Mouse (Mus musculus): ENCODE data around the gene Eef1akmt1.

DNA sequence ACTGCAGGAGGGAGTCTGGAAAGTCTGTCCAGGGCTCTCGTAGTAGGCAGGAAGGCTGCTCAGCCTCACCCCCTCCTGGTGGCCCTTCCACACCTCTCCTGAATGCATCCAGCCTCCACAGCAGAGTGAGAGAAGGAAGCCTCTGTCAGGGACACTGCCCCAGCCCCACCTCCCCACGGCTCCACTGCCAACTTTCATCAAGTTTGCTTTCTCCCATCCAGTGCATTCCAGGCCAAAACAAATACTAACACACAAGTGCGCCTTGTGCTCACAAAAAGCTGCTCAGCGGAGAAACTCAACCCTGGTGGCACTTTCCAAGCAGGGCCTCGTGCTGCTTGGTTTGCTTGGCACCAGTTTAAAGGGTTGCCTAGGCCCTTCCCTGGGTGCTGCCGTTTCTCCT lies 61.9 kb downstream of the Eef1akmt1 start:
- no peak for TF ChIP-seq CTCF (IDR thresholded peaks at IDR 0.05; ENCODE audit: low read depth, low read length)
- no peak for TF ChIP-seq POLR2A (IDR thresholded peaks at IDR 0.05; ENCODE audit: extremely low read depth, insufficient read depth, low read length)
